Mouse (Mus musculus) forebrain, embryonic 16.5 days (tissue): ENCODE results near the gene Ntn5. TPM values are rescaled to one million over a fixed set of nuclear protein-coding genes. Genes with fewer than 3 reads are reported as not detected.

Experiments
- ATAC-seq: fragments of 200-750 bp; cut with Nextera tagmentation; 2 replicates; pipeline ENCODE4 v1.8.0; 2017; ENCODE audit warnings: mild to moderate bottlenecking, moderate library complexity
- H3K27ac ChIP-seq: fragments of 300-500 bp; sonication (generic); 2 replicates; pipeline ENCODE4 v1.5.1; 2014; ENCODE audit warnings: low read length, control low read depth
- H3K27me3 ChIP-seq: fragments of 300-500 bp; sonication (generic); replicated peaks from 2 replicates; pipeline ENCODE4 v1.6.1; 2014; ENCODE audit warnings: low read length; ENCODE audit not compliant: control insufficient read depth, insufficient read depth
- H3K36me3 ChIP-seq: fragments of 300-500 bp; sonication (generic); 2 replicates; pipeline ENCODE4 v1.6.1; 2014; ENCODE audit not compliant: control insufficient read depth, insufficient read depth
- H3K4me1 ChIP-seq: fragments of 300-500 bp; sonication (generic); replicated peaks from 2 replicates; pipeline ENCODE4 v1.6.1; 2014; ENCODE audit warnings: low read length; ENCODE audit not compliant: control insufficient read depth, insufficient read depth
- H3K4me2 ChIP-seq: fragments of 300-500 bp; sonication (generic); 2 replicates; pipeline ENCODE4 v1.6.1; 2014; ENCODE audit warnings: mild to moderate bottlenecking, low read length, control low read depth
- H3K4me3 ChIP-seq: fragments of 300-500 bp; sonication (generic); replicated peaks from 2 replicates; pipeline ENCODE4 v1.5.1; 2014; ENCODE audit warnings: mild to moderate bottlenecking, low read length, control low read depth
- H3K9ac ChIP-seq: fragments of 300-500 bp; sonication (generic); replicated peaks from 2 replicates; pipeline ENCODE4 v1.6.1; 2014; ENCODE audit warnings: low read depth, low read length, control low read depth
- H3K9me3 ChIP-seq: fragments of 300-500 bp; sonication (generic); 2 replicates; pipeline ENCODE4 v1.6.1; 2016; ENCODE audit warnings: low read length; ENCODE audit not compliant: control insufficient read depth
- whole genome bisulfite sequencing: fragments of 180-500 bp; shearing (Covaris S2); extraction: QIAGEN DNeasy Blood & Tissue Kit; methylation state at CpG from one replicate; pipeline ENCODE4 v1.1.7; 2014; 5-methylcytosine and 5-hydroxymethylcytosine counted together
- polyA plus RNA-seq: library from polyadenylated mRNA; unstranded; fragments of >200 nt; fragmentation: Nextera tagmentation; extraction: Ambion mirVana; gene quantifications from 2 replicates; pipeline ENCODE4 v1.2.1, GENCODE M21; 2015

The Ntn5 gene
- 0.80 and 0.84 TPM in 2 replicates for polyA plus RNA-seq

GRCm38 (mm10) chr7:45683396-45684050 lies at the start of gene Ntn5:
TSS of gene Ntn5 (plus strand) at chr7:45684022.
- Histone ChIP-seq H3K9me3 (no peaks in the 10 kb centered on the region), H3K4me2 (no peak within 1 kb of the TSS), H3K36me3 (no peaks in the 10 kb centered on the region), H3K4me3 (no peak within 1 kb of the TSS), H3K27me3 (no peaks in the 10 kb centered on the region), H3K4me1 (peaks cover 7% of the 10 kb centered on the region), H3K27ac (no peak within 1 kb of the TSS), H3K9ac (0 out of 2 replicates have a peak within 1 kb of the TSS, but pooled peaks have one; percentile 29)
- 77% methylated on average over 7 of the region's 7 CpGs for WGBS
- ATAC-seq: no peak

GRCm38 (mm10) chr7:45634946-45635681 lies 48.7 kb upstream of the Ntn5 start:
- no peak overlapping the region for H3K4me2 ChIP-seq
- ATAC-seq: no peak
- H3K4me1 ChIP-seq: peaks cover 10% of the 10 kb centered on the region
- WGBS: 88% methylated on average over 11 of the region's 11 CpGs
- no peaks in the 10 kb centered on the region for H3K9me3 ChIP-seq
- H3K27ac ChIP-seq: no peak overlapping the region
- H3K36me3 ChIP-seq: no peaks in the 10 kb centered on the region; the same call in 1 of the 2 replicates
- no peaks in the 10 kb centered on the region; the same call in 1 of the 2 replicates for H3K27me3 ChIP-seq
- H3K9ac ChIP-seq: no peak overlapping the region
- no peak overlapping the region for H3K4me3 ChIP-seq

- WGBS: 81% methylated on average over 15 of the region's 15 CpGs
- no peaks in the 10 kb centered on the region; the same call in 1 of the 2 replicates for H3K27me3 ChIP-seq
- no peak overlapping the region for H3K27ac ChIP-seq
- no peak overlapping the region for H3K4me2 ChIP-seq
- ATAC-seq: no peak
- no peak overlapping the region for H3K4me3 ChIP-seq
- peaks cover 10% of the 10 kb centered on the region for H3K4me1 ChIP-seq
- H3K9me3 ChIP-seq: no peaks in the 10 kb centered on the region
- no peaks in the 10 kb centered on the region; the same call in 1 of the 2 replicates for H3K36me3 ChIP-seq
- no peak overlapping the region for H3K9ac ChIP-seq
These were observed 47.8 kb upstream of the Ntn5 start for GRCm38 (mm10) chr7:45635711-45636688.

GRCm38 (mm10) chr7:45637710-45638109 lies 46.1 kb upstream of the Ntn5 start:
- Histone ChIP-seq H3K9ac (no peak overlapping the region), H3K27ac (no peak overlapping the region), H3K36me3 (no peaks in the 10 kb centered on the region; the same call in 1 of the 2 replicates), H3K4me2 (no peak overlapping the region; the same call in 1 of the 2 replicates), H3K9me3 (no peaks in the 10 kb centered on the region), H3K27me3 (no peaks in the 10 kb centered on the region), H3K4me1 (peaks cover 17% of the 10 kb centered on the region), H3K4me3 (no peak overlapping the region)
- no peak for ATAC-seq
- 96% methylated on average over 6 of the region's 6 CpGs for WGBS

GRCm38 (mm10) chr7:45638623-45639401 lies 45.0 kb upstream of the Ntn5 start:
- peak overlapping the region; percentile 34 for H3K4me3 ChIP-seq
- no peak overlapping the region for H3K27ac ChIP-seq
- H3K4me1 ChIP-seq: peaks cover 22% of the 10 kb centered on the region
- H3K4me2 ChIP-seq: peak overlapping the region; percentile 49
- no peaks in the 10 kb centered on the region for H3K9me3 ChIP-seq
- peak; percentile 92 for ATAC-seq
- no peaks in the 10 kb centered on the region for H3K27me3 ChIP-seq
- WGBS: 20% methylated on average over 29 of the region's 29 CpGs
- peak overlapping the region; percentile 14; the same call in 1 of the 2 replicates for H3K9ac ChIP-seq
- no peaks in the 10 kb centered on the region; the same call in 1 of the 2 replicates for H3K36me3 ChIP-seq

- ATAC-seq: no peak
- WGBS: 28% methylated on average over 19 of the region's 19 CpGs
- Histone ChIP-seq H3K36me3 (no peaks in the 10 kb centered on the region; the same call in 1 of the 2 replicates), H3K4me1 (peaks cover 28% of the 10 kb centered on the region), H3K9ac (no peak within 1 kb of the TSS), H3K9me3 (no peaks in the 10 kb centered on the region), H3K27me3 (no peaks in the 10 kb centered on the region), H3K4me2 (no peak within 1 kb of the TSS), H3K27ac (no peak within 1 kb of the TSS), H3K4me3 (no peak within 1 kb of the TSS)
These were observed 44.2 kb upstream of the Ntn5 start, which contains the start of gene Mamstr for GRCm38 (mm10) chr7:45639561-45640027. TSS of gene Mamstr (plus strand) at chr7:45639977.

GRCm38 (mm10) chr7:45640191-45640957 lies 43.4 kb upstream of the Ntn5 start:
- no peaks in the 10 kb centered on the region for H3K9me3 ChIP-seq
- no peak overlapping the region for H3K27ac ChIP-seq
- no peak for ATAC-seq
- no peaks in the 10 kb centered on the region for H3K27me3 ChIP-seq
- 76% methylated on average over 19 of the region's 19 CpGs for WGBS
- peaks cover 29% of the 10 kb centered on the region for H3K4me1 ChIP-seq
- H3K4me2 ChIP-seq: no peak overlapping the region
- H3K9ac ChIP-seq: no peak overlapping the region
- no peak overlapping the region for H3K4me3 ChIP-seq
- H3K36me3 ChIP-seq: no peaks in the 10 kb centered on the region; the same call in 1 of the 2 replicates
